Comparison of ENCODE assay signal across 9 mouse cellular contexts in genomic region chr1:55404439-55404838, GRCm38 (mm10). TPM values are rescaled to one million over a fixed set of nuclear protein-coding genes. Genes with fewer than 3 reads are reported as not detected.
DNase-seq lines count a peak whose midpoint lies in the region; ATAC-seq and TF ChIP-seq lines count a peak whose summit lies in the region.
"Had no signal": no experiment of that assay in that cellular context is flagged by ENCODE, and none has a peak within 500 bp of the region (broad histone marks: within the 10 kb centered on the region; RNA-seq: fewer than 3 reads in every experiment).

No protein-coding gene starts in this region.

- H3K4me3 ChIP-seq in heart, adult 2 months, result no peak overlapping the region
- H3K4me3 ChIP-seq in heart, embryonic 10.5 days, result no peak overlapping the region
- peak overlapping the region; percentile 88; the same call in 1 of the 2 replicates for H3K4me3 ChIP-seq in hindbrain, embryonic 13.5 days

- no peak for ATAC-seq in hindbrain, embryonic 13.5 days (ENCODE audit: low FRiP score)

- H3K27me3 ChIP-seq in heart, adult 2 months (ENCODE audit: control insufficient read depth, insufficient read depth, low read length), result no peaks in the 10 kb centered on the region
- H3K27me3 ChIP-seq in heart, embryonic 10.5 days (ENCODE audit: insufficient read depth, poor library complexity, severe bottlenecking), result peaks cover 15% of the 10 kb centered on the region; the same call in 1 of the 2 replicates
- peaks cover 6% of the 10 kb centered on the region for H3K27me3 ChIP-seq in hindbrain, embryonic 13.5 days

- H3K36me3 ChIP-seq in heart, adult 2 months (ENCODE audit: control insufficient read depth, insufficient read depth, low read length), result no peaks in the 10 kb centered on the region
- H3K36me3 ChIP-seq in heart, embryonic 10.5 days, result no peaks in the 10 kb centered on the region
- H3K36me3 ChIP-seq in hindbrain, embryonic 13.5 days, result no peaks in the 10 kb centered on the region

- H3K79me2 ChIP-seq in heart, adult 2 months (replicated peaks; ENCODE audit: control insufficient read depth, insufficient read depth, low read length), result no peaks in the 10 kb centered on the region

- no peaks in the 10 kb centered on the region for H3K9me3 ChIP-seq in heart, embryonic 10.5 days
- H3K9me3 ChIP-seq in hindbrain, embryonic 13.5 days, result no peaks in the 10 kb centered on the region

- H3K9ac ChIP-seq in heart, adult 2 months (ENCODE audit: low read depth, low read length), result no peak overlapping the region
- no peak overlapping the region; the same call in 1 of the 2 replicates for H3K9ac ChIP-seq in hindbrain, embryonic 13.5 days

- H3K27ac ChIP-seq in heart, adult 2 months, result no peak overlapping the region
- H3K27ac ChIP-seq in heart, embryonic 10.5 days, result no peak overlapping the region
- no peak overlapping the region for H3K27ac ChIP-seq in hindbrain, embryonic 13.5 days
- H3K27ac ChIP-seq: macrophage had no signal

- peak overlapping the region; percentile 96 for H3K4me2 ChIP-seq in hindbrain, embryonic 13.5 days

- intact Hi-C loops in heart, adult 2 months (cut with DNase I), result loop anchor here (1.0 to 10.0 kb wide), 5 partner anchors 180 to 1570 kb away; partner anchors contain the start of gene Satb2

- TF ChIP-seq POLR2A in heart, adult 2 months (IDR thresholded peaks at IDR 0.05; ENCODE audit: insufficient read depth, low read depth, low read length), result no peak

- no peaks in the 10 kb centered on the region; the same call in 1 of the 2 replicates for H3K4me1 ChIP-seq in heart, adult 2 months (ENCODE audit: control insufficient read depth, insufficient read depth, low read length)
- H3K4me1 ChIP-seq in heart, embryonic 10.5 days, result peaks cover 15% of the 10 kb centered on the region
- peaks cover 19% of the 10 kb centered on the region for H3K4me1 ChIP-seq in hindbrain, embryonic 13.5 days (replicated peaks)

- DNase-seq in heart, adult 2 months, result peak; percentile 20 to 37
- DNase-seq in heart, embryonic 10.5 days (ENCODE audit: low spot score), result no peak
- peak; percentile 65 for DNase-seq in ZHBTc4 (ENCODE audit: low read depth, low spot score)
- DNase-seq in embryo, embryonic 11 days, result peak; percentile 79
- peak; percentile 61 for DNase-seq in left cerebral cortex, adult 11 months (ENCODE audit: low spot score)
- peak; percentile 82 for DNase-seq in mesoderm, embryonic 11.5 days (ENCODE audit: low read depth, low spot score)
- peak; percentile 56 for DNase-seq in skeletal muscle tissue, adult 2 months (ENCODE audit: low read depth, low spot score)

- TF ChIP-seq EP300 in heart, adult 2 months (IDR thresholded peaks at IDR 0.05; ENCODE audit: insufficient read depth, low read depth, low read length), result no peak

- under 1% methylated on average over 3 of the region's 3 CpGs for WGBS in heart, adult 2 months
- WGBS in heart, embryonic 10.5 days, result 4% methylated on average over 3 of the region's 3 CpGs
- WGBS in hindbrain, embryonic 13.5 days, result 6% methylated on average over 3 of the region's 3 CpGs

- TF ChIP-seq CTCF in heart, adult 2 months (IDR thresholded peaks at IDR 0.05), result peak; percentile 94

RNA-seq across cellular contexts. Expression of gene Plcl1, which starts 1.3 kb away (rescaled TPM):
- 1 to 10 TPM; 3.0 to 3.1 TPM for total RNA-seq in heart, adult 2 months (2021)
- polyA plus RNA-seq in heart, adult 2 months (2012; rRNA removed), result 0.86 and 1.5 TPM in 2 replicates
- 0.60 and 0.77 TPM in 2 replicates for polyA plus RNA-seq in heart, embryonic 10.5 days (2016; fragmentation: Nextera tagmentation; extraction: Ambion mirVana)
- polyA plus RNA-seq in hindbrain, embryonic 13.5 days (2015; fragmentation: Nextera tagmentation; extraction: Ambion mirVana), result 4.2 and 4.5 TPM in 2 replicates

RNA-seq across cellular contexts. Expression of gene Boll, which starts 41.2 kb away (rescaled TPM):
- total RNA-seq in heart, adult 2 months (2021), result under 1 TPM in 1 of 2 experiments, not detected in 1; 0.32 TPM
- polyA plus RNA-seq in heart, adult 2 months (2012; rRNA removed), result not detected in 2 replicates
- polyA plus RNA-seq in heart, embryonic 10.5 days (2016; fragmentation: Nextera tagmentation; extraction: Ambion mirVana), result 0.70 and 0.72 TPM in 2 replicates
- polyA plus RNA-seq in hindbrain, embryonic 13.5 days (2015; fragmentation: Nextera tagmentation; extraction: Ambion mirVana), result 0.10 TPM in 1 of 2 replicates, not detected in the other
- polyA plus RNA-seq: macrophage had no signal
